Mouse (Mus musculus): ENCODE results near the gene Diras2. TPM values are rescaled to one million over a fixed set of nuclear protein-coding genes. Genes with fewer than 3 reads are reported as not detected.

Gene Diras2
- polyA plus RNA-seq, 1 experiment: not detected

- no peak for TF ChIP-seq CTCF (IDR thresholded peaks at IDR 0.05; ENCODE audit: insufficient read depth, low read depth, low read length)
- no peak for TF ChIP-seq POLR2A (IDR thresholded peaks at IDR 0.05; ENCODE audit: insufficient read depth, low read depth, low read length)
- peaks cover 11% of the 10 kb centered on the region for H3K4me1 ChIP-seq (ENCODE audit: control insufficient read depth, insufficient read depth, low read length)
- no peak overlapping the region for H3K27ac ChIP-seq (ENCODE audit: insufficient read depth, low read depth, low read length)
- WGBS: 81% methylated on average over 9 of the region's 9 CpGs
- no peak overlapping the region for H3K4me3 ChIP-seq (ENCODE audit: insufficient read depth, low read depth, low read length)
These were observed 41.7 kb upstream of the Diras2 start for GRCm38 (mm10) chr13:52572451-52573446.

- Histone ChIP-seq H3K4me3 (ENCODE audit: insufficient read depth, low read depth, low read length) (no peak overlapping the region), H3K27ac (ENCODE audit: insufficient read depth, low read depth, low read length) (no peak overlapping the region), H3K4me1 (ENCODE audit: control insufficient read depth, insufficient read depth, low read length) (peaks cover 5% of the 10 kb centered on the region)
- TF ChIP-seq CTCF (IDR thresholded peaks at IDR 0.05; ENCODE audit: insufficient read depth, low read depth, low read length): no peak
- no peak for TF ChIP-seq POLR2A (IDR thresholded peaks at IDR 0.05; ENCODE audit: insufficient read depth, low read depth, low read length)
- 52% methylated on average over 11 of the region's 11 CpGs for WGBS
These were observed 40.7 kb upstream of the Diras2 start for GRCm38 (mm10) chr13:52571591-52572384.

- 82% methylated on average over 9 of the region's 9 CpGs for WGBS
- H3K4me1 ChIP-seq (ENCODE audit: control insufficient read depth, insufficient read depth, low read length): peaks cover 5% of the 10 kb centered on the region
- TF ChIP-seq CTCF (IDR thresholded peaks at IDR 0.05; ENCODE audit: insufficient read depth, low read depth, low read length): no peak
- TF ChIP-seq POLR2A (IDR thresholded peaks at IDR 0.05; ENCODE audit: insufficient read depth, low read depth, low read length): no peak
- no peak overlapping the region for H3K4me3 ChIP-seq (ENCODE audit: insufficient read depth, low read depth, low read length)
- no peak overlapping the region for H3K27ac ChIP-seq (ENCODE audit: insufficient read depth, low read depth, low read length)
These were observed 39.2 kb upstream of the Diras2 start for GRCm38 (mm10) chr13:52570276-52570675.

- no peak overlapping the region for H3K4me3 ChIP-seq (ENCODE audit: insufficient read depth, low read depth, low read length)
- peaks cover 5% of the 10 kb centered on the region for H3K4me1 ChIP-seq (ENCODE audit: control insufficient read depth, insufficient read depth, low read length)
- 60% methylated on average over 8 of the region's 8 CpGs for WGBS
- no peak for TF ChIP-seq CTCF (IDR thresholded peaks at IDR 0.05; ENCODE audit: insufficient read depth, low read depth, low read length)
- no peak for TF ChIP-seq POLR2A (IDR thresholded peaks at IDR 0.05; ENCODE audit: insufficient read depth, low read depth, low read length)
- H3K27ac ChIP-seq (ENCODE audit: insufficient read depth, low read depth, low read length): no peak overlapping the region
These were observed 38.2 kb upstream of the Diras2 start for GRCm38 (mm10) chr13:52569194-52569769.

- Histone ChIP-seq H3K4me3 (ENCODE audit: insufficient read depth, low read depth, low read length) (no peak overlapping the region), H3K27ac (ENCODE audit: insufficient read depth, low read depth, low read length) (no peak overlapping the region), H3K4me1 (ENCODE audit: control insufficient read depth, insufficient read depth, low read length) (peaks cover 3% of the 10 kb centered on the region)
- no peak for TF ChIP-seq POLR2A (IDR thresholded peaks at IDR 0.05; ENCODE audit: insufficient read depth, low read depth, low read length)
- WGBS: 93% methylated on average over 7 of the region's 7 CpGs
These were observed 35.7 kb upstream of the Diras2 start for GRCm38 (mm10) chr13:52566777-52567176.

- 94% methylated on average over 9 of the region's 9 CpGs for WGBS
- Histone ChIP-seq H3K4me1 (ENCODE audit: control insufficient read depth, insufficient read depth, low read length) (no peaks in the 10 kb centered on the region; the same call in 1 of the 2 replicates), H3K27ac (ENCODE audit: insufficient read depth, low read depth, low read length) (no peak overlapping the region), H3K4me3 (ENCODE audit: insufficient read depth, low read depth, low read length) (no peak overlapping the region)
- no peak for TF ChIP-seq CTCF (IDR thresholded peaks at IDR 0.05; ENCODE audit: insufficient read depth, low read depth, low read length)
- no peak for TF ChIP-seq POLR2A (IDR thresholded peaks at IDR 0.05; ENCODE audit: insufficient read depth, low read depth, low read length)
These were observed 35.2 kb upstream of the Diras2 start for GRCm38 (mm10) chr13:52566188-52566760.

GRCm38 (mm10) chr13:52565103-52565739, 34.1 kb upstream of the Diras2 start:
- TF ChIP-seq CTCF (IDR thresholded peaks at IDR 0.05; ENCODE audit: insufficient read depth, low read depth, low read length) (no peak), POLR2A (IDR thresholded peaks at IDR 0.05; ENCODE audit: insufficient read depth, low read depth, low read length) (no peak)
- no peak overlapping the region for H3K27ac ChIP-seq (ENCODE audit: insufficient read depth, low read depth, low read length)
- no peak overlapping the region for H3K4me3 ChIP-seq (ENCODE audit: insufficient read depth, low read depth, low read length)
- H3K4me1 ChIP-seq (ENCODE audit: control insufficient read depth, insufficient read depth, low read length): no peaks in the 10 kb centered on the region; the same call in 1 of the 2 replicates
- WGBS: 63% methylated on average over 18 of the region's 18 CpGs

- Histone ChIP-seq H3K4me1 (ENCODE audit: control insufficient read depth, insufficient read depth, low read length) (no peaks in the 10 kb centered on the region; the same call in 1 of the 2 replicates), H3K27ac (ENCODE audit: insufficient read depth, low read depth, low read length) (no peak overlapping the region), H3K4me3 (ENCODE audit: insufficient read depth, low read depth, low read length) (no peak overlapping the region)
- WGBS: 17% methylated on average over 4 of the region's 4 CpGs
- no peak for TF ChIP-seq POLR2A (IDR thresholded peaks at IDR 0.05; ENCODE audit: insufficient read depth, low read depth, low read length)
- no peak for TF ChIP-seq CTCF (IDR thresholded peaks at IDR 0.05; ENCODE audit: insufficient read depth, low read depth, low read length)
These were observed 31.1 kb upstream of the Diras2 start for GRCm38 (mm10) chr13:52562166-52562571.
